Mouse (Mus musculus): ENCODE measurements around the gene Osbpl10. TPM values are rescaled to one million over a fixed set of nuclear protein-coding genes. Genes with fewer than 3 reads are reported as not detected.
"Not testable (repeated sequence)": the region's sequence is repeated elsewhere in the genome, so short reads cannot be mapped to it uniquely, and the experiment has no call there.

Gene Osbpl10
- total RNA-seq, 2 experiments from 2014 or later: 0.21 TPM; not detected in 1

DNA sequence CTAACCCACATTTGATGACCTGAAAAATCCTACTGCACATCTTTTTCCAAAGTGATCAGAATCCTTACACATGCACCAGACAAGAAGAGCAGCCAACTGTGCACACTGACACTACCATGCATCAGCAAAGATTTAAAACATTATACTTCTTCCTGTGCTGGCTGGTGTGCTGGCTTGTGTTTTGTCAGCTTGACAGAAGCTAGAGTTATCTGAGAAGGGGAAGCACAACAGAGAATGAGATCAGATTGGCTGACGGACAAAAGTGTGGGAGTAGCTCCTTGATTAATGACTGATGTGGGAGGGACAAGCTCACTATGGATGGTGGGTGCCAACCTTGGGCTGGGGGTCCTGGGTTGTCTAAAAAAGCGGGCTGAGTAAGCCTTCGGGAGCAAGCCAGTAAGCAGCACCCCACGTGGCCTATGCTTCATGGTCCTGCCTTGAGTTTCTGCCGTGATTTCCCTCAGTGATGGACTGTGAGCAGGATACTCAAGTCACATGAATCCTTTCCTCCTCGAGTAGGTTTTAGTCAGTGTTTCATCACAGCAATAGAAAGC is 279.4 kb downstream of the Osbpl10 start:
- ATAC-seq (replicated peaks; ENCODE audit: poor library complexity, severe bottlenecking): no peak

DNA sequence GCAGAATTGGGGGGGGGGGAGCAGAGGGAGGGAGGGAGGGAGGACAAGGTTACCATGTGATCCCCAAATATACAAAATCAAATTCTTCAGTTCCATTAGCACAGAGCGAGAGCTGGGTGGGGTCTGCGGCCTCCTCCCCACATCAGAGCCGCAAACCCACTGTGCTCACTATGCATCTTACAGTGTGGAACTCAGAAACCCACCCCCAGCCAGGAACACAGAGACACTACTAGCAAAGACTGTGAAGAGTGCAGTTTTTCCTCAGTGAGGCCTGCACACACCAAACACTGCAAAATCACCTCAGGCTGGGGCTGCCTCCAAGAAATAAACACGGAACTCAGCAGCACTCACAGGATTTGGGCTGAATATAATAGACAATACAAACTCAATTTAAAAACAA is 281.5 kb downstream of the Osbpl10 start:
- ATAC-seq (replicated peaks; ENCODE audit: poor library complexity, severe bottlenecking): no peak

DNA sequence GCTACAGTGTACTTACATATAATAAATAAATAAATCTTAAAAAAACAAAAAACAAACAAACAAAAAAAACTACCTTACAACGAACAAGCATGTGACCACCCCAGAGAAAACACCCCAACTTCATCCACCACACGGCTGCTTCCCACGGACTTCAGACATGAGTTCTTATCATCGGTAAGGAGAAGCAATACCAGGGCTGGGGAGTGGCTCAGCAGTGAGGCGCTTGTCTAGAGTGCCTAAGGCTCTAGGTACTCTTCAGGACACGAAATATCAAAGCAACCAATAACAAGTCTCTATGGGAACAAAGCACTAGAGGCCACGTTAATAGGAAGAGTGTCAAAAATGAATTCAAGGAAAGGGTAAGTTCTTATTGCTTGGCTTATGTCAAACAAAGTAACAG is 282.1 kb downstream of the Osbpl10 start:
- no peak for ATAC-seq (replicated peaks; ENCODE audit: poor library complexity, severe bottlenecking)

DNA sequence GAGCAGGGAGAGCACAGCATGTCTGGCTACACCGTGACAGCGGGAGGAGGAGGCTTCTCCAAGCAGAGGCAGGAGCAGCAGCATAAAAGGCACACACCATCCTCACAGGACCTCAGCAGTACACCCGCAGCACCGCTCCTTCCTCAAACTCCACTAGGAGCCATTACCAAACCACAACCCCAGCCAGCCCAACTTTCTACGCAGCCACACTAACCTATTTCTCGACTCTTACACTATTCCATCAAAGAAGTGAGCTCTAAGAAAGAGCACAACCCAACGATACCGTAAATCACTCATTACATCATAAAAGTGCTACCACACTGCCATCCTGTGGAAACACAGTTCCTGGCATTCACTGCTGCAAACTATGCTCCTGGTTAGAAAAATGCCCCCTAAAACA is 283.1 kb downstream of the Osbpl10 start:
- ATAC-seq (replicated peaks; ENCODE audit: poor library complexity, severe bottlenecking): no peak

GRCm38 (mm10) chr9:115261896-115262295 is 283.5 kb downstream of the Osbpl10 start:
- ATAC-seq (replicated peaks; ENCODE audit: poor library complexity, severe bottlenecking): no peak

DNA sequence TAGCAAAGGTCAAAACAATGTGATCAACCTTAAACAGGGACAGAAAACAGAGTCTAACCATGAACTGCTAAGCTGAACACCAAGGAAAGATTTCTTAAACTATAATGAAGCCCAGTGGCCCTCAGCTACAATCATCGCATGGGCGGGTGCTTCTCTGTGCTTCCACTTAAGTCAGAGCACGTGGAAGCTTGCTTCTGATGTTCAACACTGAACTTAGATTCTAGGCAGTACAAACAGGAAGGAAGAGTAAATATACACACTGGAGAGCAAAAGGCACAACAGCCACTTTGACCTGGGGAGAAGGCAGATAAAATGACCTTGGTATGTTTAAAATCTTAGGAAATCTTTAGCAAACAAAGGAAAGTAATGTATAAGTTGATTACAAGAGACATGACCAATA is 293.2 kb downstream of the Osbpl10 start:
- no peak for ATAC-seq (replicated peaks; ENCODE audit: poor library complexity, severe bottlenecking)

DNA sequence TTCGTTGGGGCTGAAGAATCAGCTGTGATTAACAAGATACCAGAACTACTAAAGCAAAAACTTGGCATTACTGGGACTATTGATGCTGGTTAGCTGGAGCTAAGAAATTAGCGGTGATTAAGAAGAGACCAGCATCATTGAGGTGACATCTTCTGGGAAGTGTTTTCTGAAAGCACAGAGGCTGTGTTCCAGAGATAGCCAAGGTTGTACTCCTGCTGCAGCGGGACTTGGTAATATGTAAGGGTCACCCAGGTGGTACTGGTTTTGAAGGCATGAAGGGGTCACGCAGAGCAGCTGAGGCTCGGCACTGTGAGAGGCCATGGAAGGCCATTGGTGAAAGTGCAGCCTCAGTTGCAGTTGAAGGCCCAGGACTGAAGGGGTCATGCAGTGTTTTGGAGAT is 294.1 kb downstream of the Osbpl10 start:
- ATAC-seq (replicated peaks; ENCODE audit: poor library complexity, severe bottlenecking): not testable (repeated sequence)

GRCm38 (mm10) chr9:115273095-115273649 is 294.8 kb downstream of the Osbpl10 start:
- ATAC-seq (replicated peaks; ENCODE audit: poor library complexity, severe bottlenecking): no peak

- no peak for ATAC-seq (replicated peaks; ENCODE audit: poor library complexity, severe bottlenecking)
These were observed 296.4 kb downstream of the Osbpl10 start for GRCm38 (mm10) chr9:115274806-115275205.

- no peak for ATAC-seq (replicated peaks; ENCODE audit: poor library complexity, severe bottlenecking)
These were observed 300.3 kb downstream of the Osbpl10 start for GRCm38 (mm10) chr9:115278641-115279040.

Other genes starting within 250 kb of the Osbpl10 start
- 26.2 and 30.5 TPM in 2 replicates for gene Cmtm6, start 247.5 kb upstream of the Osbpl10 start, total RNA-seq (2014; fragmentation: Nextera tagmentation)
- gene Cmtm6, start 247.5 kb upstream of the Osbpl10 start, total RNA-seq (2017): 46.7 and 50.0 TPM in 2 replicates
- gene Cmtm7, start 196.7 kb upstream of the Osbpl10 start, total RNA-seq (2014; fragmentation: Nextera tagmentation): 966 and 1,044 TPM in 2 replicates
- gene Cmtm7, start 196.7 kb upstream of the Osbpl10 start, total RNA-seq (2017): 864 and 928 TPM in 2 replicates
- 3.2 and 3.9 TPM in 2 replicates for gene Cmtm8, start 134.4 kb upstream of the Osbpl10 start, total RNA-seq (2014; fragmentation: Nextera tagmentation)
- 2.4 and 2.9 TPM in 2 replicates for gene Cmtm8, start 134.4 kb upstream of the Osbpl10 start, total RNA-seq (2017)
- gene Gpd1l, start 44.6 kb upstream of the Osbpl10 start, total RNA-seq (2014; fragmentation: Nextera tagmentation): 31.0 and 42.0 TPM in 2 replicates
- gene Gpd1l, start 44.6 kb upstream of the Osbpl10 start, total RNA-seq (2017): 33.7 and 36.8 TPM in 2 replicates
- gene Rps27rt, start 4.2 kb downstream of the Osbpl10 start, total RNA-seq (2014; fragmentation: Nextera tagmentation): 358 and 366 TPM in 2 replicates
- 177 and 225 TPM in 2 replicates for gene Rps27rt, start 4.2 kb downstream of the Osbpl10 start, total RNA-seq (2017)